Mouse (Mus musculus) mesoderm, embryonic 11.5 days (tissue): ENCODE results near the gene Fmnl2.
A peak's percentile ranks its signal among the peaks of the same experiment; 100 is the strongest.

Experiments used
- DNase-seq: peaks from one replicate; pipeline ENCODE4 v3.0.0-alpha.2; 2012; ENCODE audit warnings: low read depth, low spot score

Gene Fmnl2

GRCm38 (mm10) chr2:52955831-52956230 is 98.2 kb downstream of the Fmnl2 start:
- no peak for DNase-seq

DNA sequence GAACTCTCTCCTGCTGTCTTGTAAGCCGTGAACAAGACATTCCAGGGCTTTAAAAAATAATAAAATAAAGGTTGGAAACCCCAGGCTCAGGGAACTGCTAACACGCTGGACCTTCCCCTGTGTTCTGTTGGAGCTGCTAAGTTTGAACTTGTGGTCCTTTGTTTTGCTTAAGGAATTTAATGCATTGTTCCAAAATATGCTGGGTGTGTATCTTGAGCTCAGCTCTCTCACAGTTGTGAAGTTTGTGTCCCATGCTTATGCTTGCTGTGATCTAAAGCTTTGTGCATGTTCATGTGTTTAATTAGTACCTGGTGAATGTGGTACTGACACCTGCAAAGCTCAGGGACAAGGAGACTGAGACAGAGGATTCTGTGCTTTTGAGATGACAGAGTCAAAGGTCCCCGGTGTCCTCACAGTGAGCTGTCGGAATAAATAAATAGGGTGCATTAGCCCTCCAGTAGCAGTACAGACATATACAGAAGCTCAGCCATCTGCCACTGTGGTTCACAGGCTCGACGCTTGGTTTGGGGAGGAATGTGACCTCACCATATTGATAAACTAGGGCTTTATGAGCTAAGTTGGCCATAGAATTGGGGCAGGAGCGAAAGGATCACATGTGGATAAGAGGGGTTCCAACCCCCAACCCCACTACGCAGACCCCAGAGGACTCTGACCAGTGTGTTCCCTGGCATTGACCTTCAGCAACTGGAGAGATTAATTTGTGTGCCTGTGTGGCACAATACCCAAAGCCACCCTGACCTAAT is 100.3 kb downstream of the Fmnl2 start:
- DNase-seq = no peak

DNA sequence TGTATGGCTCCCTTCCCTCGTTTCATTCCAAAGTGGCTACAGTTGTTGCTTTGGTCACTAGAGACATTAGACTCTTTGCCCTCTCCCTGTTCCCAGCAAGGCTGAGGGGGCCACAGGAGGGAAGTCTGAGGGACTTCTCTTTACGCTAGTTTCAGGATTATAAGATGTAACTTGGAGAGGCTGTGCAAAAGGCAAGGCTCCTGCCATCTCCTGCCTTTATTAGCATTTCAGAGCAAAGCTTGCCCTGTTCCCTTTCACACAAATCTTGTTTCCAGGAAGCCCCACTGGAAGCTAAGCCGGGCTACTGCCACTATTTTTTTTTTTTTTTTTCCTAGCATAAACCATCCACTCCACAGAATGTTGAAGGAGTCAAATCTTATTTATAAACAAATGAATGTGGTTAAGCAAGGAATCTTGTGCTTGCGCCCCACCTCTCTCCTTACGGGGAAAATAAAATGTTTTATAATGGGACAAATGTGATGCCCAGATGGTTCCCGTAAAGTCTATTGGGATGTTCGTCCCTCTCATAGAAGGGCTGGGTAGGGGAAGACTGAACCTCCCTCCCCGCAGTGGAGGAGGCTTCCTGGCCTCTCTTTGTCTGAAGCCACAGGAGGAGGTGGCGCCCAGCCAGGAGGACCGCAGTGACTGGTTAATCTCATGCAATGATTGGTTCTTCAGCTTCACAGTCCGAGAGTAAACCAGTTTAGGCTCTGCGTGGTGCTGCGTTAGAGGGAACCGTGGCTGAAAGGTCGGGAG is 101.1 kb downstream of the Fmnl2 start:
- peak; percentile 66 for DNase-seq

DNA sequence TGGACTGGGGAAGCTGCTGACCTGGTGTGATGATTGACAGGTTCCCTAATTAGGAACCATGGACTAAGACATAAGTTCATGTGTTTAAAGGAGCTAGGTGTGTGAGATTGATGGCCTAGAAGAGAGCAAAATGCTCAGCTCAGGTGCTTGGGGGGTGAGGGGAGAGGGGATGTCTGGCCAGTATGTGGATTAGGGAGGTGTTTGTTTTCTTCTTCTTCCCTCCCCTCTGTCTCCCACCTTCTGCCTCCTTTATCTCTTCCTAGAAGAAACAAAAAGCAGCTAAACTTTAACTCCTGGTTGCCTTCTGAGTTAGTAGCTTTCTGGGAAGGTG is 101.6 kb downstream of the Fmnl2 start:
- DNase-seq = no peak

- no peak for DNase-seq
Observed at GRCm38 (mm10) chr2:52959982-52960381, 102.3 kb downstream of the Fmnl2 start.

DNA sequence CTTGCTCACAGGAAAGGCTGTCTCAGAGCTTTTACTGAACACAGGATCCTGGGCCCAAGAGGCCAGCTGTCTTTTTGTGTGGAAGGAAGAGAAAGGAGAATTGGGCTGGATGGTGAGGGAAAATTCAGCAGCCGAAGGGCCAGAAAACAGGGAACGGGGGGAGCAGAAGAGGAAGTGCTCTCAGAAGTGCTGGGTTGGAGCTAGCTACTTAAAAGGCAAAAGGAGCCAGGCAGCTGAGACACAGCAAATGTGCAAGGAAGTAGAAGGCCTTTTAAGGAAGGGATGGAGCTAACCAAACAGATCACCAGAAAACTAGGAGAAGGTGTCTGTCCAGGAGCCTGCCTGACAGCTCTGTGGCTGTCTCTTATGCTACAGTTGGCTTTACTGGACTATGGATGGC is 103.0 kb downstream of the Fmnl2 start:
- no peak for DNase-seq

GRCm38 (mm10) chr2:52963439-52963838 is 105.8 kb downstream of the Fmnl2 start:
- no peak for DNase-seq

- DNase-seq = no peak
Observed at GRCm38 (mm10) chr2:52964386-52964928, 106.8 kb downstream of the Fmnl2 start.

- no peak for DNase-seq
Observed at GRCm38 (mm10) chr2:52966227-52966626, 108.6 kb downstream of the Fmnl2 start.

DNA sequence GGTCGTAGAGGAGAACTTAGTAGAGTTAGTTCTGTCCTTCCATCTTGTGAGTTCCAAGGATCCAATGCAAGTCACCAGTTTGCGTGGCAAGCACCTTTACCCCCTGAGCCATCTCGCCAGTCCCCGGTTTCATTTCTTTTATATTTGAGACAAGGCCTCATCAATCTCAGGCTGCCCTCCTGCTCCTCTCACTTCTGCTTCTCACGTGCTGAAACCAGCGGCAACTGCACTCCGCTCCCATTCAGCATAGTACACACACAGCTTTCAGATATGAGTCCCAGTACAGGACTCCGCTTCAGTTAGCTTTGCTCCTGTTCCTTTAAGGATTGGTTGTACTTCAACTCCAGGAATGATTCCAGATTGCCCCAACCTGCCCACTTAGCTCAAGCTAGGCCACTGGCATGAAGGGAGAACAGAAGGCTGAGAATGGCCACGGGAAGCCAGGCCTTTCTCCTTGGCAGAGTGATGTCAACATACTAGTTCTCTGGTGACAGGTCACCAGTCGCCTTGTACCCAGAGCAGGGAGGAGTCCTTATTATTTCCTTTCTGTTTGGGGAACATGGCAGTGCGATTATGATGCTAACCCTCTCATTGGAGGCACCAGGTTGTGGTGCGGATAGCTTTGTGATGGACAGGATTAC is 109.3 kb downstream of the Fmnl2 start:
- DNase-seq = no peak

DNA sequence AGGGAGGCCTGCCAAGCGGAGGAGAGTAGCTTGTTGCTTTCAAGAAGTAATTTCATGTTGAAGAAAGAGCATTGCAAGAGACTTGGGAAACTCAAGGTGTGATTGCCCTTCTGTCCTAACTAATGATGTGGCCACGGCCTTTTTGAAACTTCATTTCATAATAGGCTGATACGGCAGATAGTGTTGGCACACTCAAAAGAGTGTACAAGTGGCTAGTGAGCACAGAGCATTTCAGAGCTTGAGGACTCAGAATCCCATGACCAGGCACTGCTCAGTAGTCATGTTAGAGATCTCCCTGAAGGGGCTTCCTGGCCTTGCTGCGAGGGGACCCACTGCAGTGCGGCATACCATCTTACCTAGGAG is 109.8 kb downstream of the Fmnl2 start:
- no peak for DNase-seq

DNA sequence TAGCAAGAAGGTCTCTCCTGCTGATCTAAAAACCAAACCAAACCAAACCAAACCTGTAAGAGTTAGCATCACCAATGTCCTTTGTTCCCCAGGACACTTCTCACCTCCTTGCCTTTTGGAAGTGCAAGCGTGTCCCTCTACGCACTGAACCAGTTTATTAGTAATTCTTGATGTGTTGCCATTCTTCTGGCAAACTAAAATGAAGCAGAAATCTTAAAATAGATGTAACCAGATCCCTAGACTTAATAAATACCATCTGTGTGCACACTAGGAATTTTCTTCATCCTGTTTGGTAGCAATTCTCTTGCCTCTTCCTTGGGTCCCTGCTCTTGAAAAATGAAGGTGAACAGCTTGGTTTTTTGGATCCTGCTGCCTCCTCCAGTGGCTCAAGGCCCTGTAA is 111.2 kb downstream of the Fmnl2 start:
- no peak for DNase-seq

- no peak for DNase-seq
Observed at GRCm38 (mm10) chr2:52974056-52974455, 116.4 kb downstream of the Fmnl2 start.

- DNase-seq = no peak
Observed at GRCm38 (mm10) chr2:52974776-52975175, 117.1 kb downstream of the Fmnl2 start.

DNA sequence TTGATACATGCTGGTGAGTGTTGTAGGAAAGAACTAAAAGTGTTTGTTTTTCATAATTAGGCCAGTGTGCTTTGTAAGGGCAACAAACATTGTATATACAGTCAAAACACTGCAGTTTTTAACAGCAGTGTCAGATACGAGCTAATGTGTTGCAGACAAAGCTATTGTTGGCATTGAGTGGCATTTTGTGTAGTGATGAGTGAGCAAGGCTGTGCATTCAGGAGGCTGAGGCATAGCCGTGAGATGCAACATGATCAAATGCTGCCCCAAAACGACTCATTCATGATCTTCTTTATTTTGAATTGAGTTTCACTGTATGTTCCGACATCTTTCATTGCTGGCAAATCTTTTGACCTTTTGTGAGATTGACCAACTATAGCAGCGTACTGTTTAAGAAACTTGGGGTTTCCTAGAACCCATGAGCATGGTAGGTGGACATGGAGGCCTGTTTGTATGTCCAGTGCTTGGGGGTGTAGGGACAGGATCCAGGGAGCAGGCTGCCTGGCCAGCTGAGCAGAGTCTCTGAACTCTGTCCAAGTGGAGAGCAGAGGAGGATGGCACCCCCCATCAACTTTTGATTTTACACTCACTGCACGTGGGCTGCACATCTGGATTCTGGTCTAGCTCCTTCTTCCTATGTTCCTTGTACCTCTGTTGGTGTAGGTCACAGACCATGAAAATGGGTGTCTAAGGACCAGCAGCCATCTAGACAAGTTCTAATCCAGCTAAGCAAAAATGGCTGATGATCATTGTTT is 120.4 kb downstream of the Fmnl2 start:
- no peak for DNase-seq

- no peak for DNase-seq
Observed at GRCm38 (mm10) chr2:52978796-52979195, 121.1 kb downstream of the Fmnl2 start.

DNA sequence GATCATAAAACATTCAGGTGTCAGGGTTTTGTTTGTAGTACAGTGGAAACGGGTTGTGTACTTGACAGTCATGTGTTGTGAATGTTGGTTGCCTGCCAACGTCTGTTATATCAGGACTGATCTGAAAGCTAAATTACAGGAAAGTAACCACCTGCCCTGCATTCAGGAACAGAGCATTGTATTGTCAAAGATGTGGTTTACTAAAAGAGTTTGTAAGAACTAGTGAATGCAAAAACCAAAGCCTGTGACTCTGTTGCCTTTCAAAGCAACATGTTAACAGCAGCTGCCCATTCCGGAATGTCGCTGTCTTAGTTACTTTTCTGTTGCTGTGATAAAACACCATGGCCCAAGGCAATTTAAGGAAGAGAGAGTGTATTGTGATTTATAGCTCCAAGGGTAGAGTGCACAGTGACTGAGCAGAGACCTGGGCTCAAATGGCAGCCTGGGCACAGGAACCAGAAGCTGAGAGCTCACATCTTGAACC is 121.7 kb downstream of the Fmnl2 start:
- DNase-seq = peak; percentile 72

DNA sequence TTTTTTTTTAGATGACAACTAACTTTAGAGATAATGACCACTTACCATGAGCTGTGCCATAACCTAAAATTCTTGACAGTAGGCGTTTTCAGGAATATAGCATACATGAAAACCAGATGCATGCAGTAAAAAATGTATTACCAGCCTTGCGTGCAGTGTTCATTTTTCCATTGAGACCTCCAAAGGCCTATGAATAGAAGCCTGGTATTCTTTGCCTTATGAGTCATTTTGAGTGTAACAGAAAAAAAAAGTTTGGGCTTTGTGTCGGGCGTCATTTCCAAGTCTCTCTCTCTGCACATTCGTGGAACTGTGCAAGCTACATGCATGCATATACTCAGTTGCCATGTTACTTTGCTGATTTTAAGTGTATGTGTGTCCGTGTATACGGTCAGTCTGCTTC is 123.5 kb downstream of the Fmnl2 start:
- DNase-seq = no peak

GRCm38 (mm10) chr2:52981595-52981994 is 123.9 kb downstream of the Fmnl2 start:
- DNase-seq = no peak

- DNase-seq = no peak
Observed at GRCm38 (mm10) chr2:52982502-52982901, 124.8 kb downstream of the Fmnl2 start.

- no peak for DNase-seq
Observed at GRCm38 (mm10) chr2:52984556-52984955, 126.9 kb downstream of the Fmnl2 start.

DNA sequence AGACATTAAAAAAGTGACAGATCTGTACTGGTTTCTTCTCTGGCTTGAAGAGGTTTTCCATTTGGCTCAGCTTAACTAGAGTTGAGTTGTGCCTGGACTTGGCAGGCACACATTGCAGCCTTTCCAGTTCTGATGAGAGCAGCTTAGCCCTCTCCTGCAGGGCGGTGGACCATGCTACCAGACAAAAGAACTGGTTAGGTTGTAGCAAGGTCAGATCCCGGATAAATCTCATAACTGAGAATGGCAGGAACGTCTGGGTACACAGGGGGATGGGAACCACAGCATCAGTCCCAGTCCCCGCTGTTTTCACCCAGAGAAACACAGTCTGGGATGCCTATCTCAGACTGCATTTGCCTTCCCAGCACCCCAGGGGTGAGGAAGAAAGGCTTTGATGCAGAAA is 127.5 kb downstream of the Fmnl2 start:
- no peak for DNase-seq
